Mouse (Mus musculus) neural tube, embryonic 11.5 days (tissue): ENCODE data around the gene Arhgef2. TPM values are rescaled to one million over a fixed set of nuclear protein-coding genes. Genes with fewer than 3 reads are reported as not detected.

Experiments
- ATAC-seq: fragments of 200-750 bp; cut with Nextera tagmentation; 2 replicates; pipeline ENCODE4 v1.8.0; 2017; ENCODE audit warnings: moderate number of reproducible peaks, mild to moderate bottlenecking, moderate TSS enrichment, moderate library complexity; ENCODE audit not compliant: insufficient read depth, low FRiP score, low TSS enrichment
- DNase-seq: peaks from one replicate; pipeline ENCODE4 v3.0.0-alpha.2; 2015; ENCODE audit warnings: low spot score
- H3K27ac ChIP-seq: fragments of 300-500 bp; sonication (generic); 2 replicates; pipeline ENCODE4 v1.5.1; 2014; ENCODE audit warnings: low read depth, mild to moderate bottlenecking, low read length
- H3K27me3 ChIP-seq: fragments of 300-500 bp; sonication (generic); 2 replicates; pipeline ENCODE4 v1.6.1; 2014; ENCODE audit warnings: mild to moderate bottlenecking, low read length, mixed read lengths; ENCODE audit not compliant: control insufficient read depth, insufficient read depth
- H3K36me3 ChIP-seq: fragments of 300-500 bp; sonication (generic); 2 replicates; pipeline ENCODE4 v1.6.1; 2014; ENCODE audit warnings: mild to moderate bottlenecking, low read length, moderate library complexity, mixed read lengths; ENCODE audit not compliant: control insufficient read depth, insufficient read depth
- H3K4me1 ChIP-seq: fragments of 300-500 bp; sonication (generic); 2 replicates; pipeline ENCODE4 v1.6.1; 2014; ENCODE audit warnings: low read length, mixed read lengths; ENCODE audit not compliant: control insufficient read depth, insufficient read depth
- H3K4me2 ChIP-seq: fragments of 300-500 bp; sonication (generic); 2 replicates; pipeline ENCODE4 v1.6.1; 2014; ENCODE audit warnings: low read depth, mild to moderate bottlenecking, moderate library complexity
- H3K4me3 ChIP-seq: fragments of 300-500 bp; sonication (generic); 2 replicates; pipeline ENCODE4 v1.5.1; 2014; ENCODE audit warnings: low read depth, low read length
- H3K9ac ChIP-seq: fragments of 300-500 bp; sonication (generic); 2 replicates; pipeline ENCODE4 v1.6.1; 2014; ENCODE audit warnings: mild to moderate bottlenecking, low read length
- H3K9me3 ChIP-seq: fragments of 300-500 bp; sonication (generic); 2 replicates; pipeline ENCODE4 v1.6.1; 2016; ENCODE audit warnings: low read length; ENCODE audit not compliant: control insufficient read depth
- WGBS: fragments of 180-500 bp; shearing (Covaris S2); extraction: QIAGEN DNeasy Blood & Tissue Kit; methylation state at CpG from one replicate; pipeline ENCODE4 v1.1.7; 2014; 5-methylcytosine and 5-hydroxymethylcytosine counted together
- polyA plus RNA-seq: library from polyadenylated mRNA; unstranded; fragments of >200 nt; fragmentation: Nextera tagmentation; extraction: Ambion mirVana; gene quantifications from 2 replicates; pipeline ENCODE4 v1.2.1, GENCODE M21; 2014

Gene Arhgef2
- polyA plus RNA-seq, 1 experiment from 2014 or later: 145 TPM

- no peak overlapping the region for H3K9ac ChIP-seq
- 63% methylated on average over 4 of the region's 4 CpGs for WGBS
- H3K36me3 ChIP-seq: peaks cover 13% of the 10 kb centered on the region
- H3K9me3 ChIP-seq: no peaks in the 10 kb centered on the region
- no peak for ATAC-seq
- no peaks in the 10 kb centered on the region for H3K27me3 ChIP-seq
- no peak overlapping the region for H3K4me2 ChIP-seq
- H3K4me1 ChIP-seq: peaks cover 20% of the 10 kb centered on the region
- no peak overlapping the region for H3K4me3 ChIP-seq
- no peak for DNase-seq
- no peak overlapping the region for H3K27ac ChIP-seq
Measured at GRCm38 (mm10) chr3:88627114-88627513, 21.3 kb downstream of the Arhgef2 start.

GRCm38 (mm10) chr3:88627535-88627934 is 21.8 kb downstream of the Arhgef2 start:
- DNase-seq (no peak), ATAC-seq (no peak)
- Histone ChIP-seq H3K4me1 (peaks cover 20% of the 10 kb centered on the region), H3K27ac (no peak overlapping the region), H3K27me3 (no peaks in the 10 kb centered on the region), H3K36me3 (peaks cover 16% of the 10 kb centered on the region), H3K4me3 (no peak overlapping the region), H3K9ac (no peak overlapping the region), H3K9me3 (no peaks in the 10 kb centered on the region), H3K4me2 (no peak overlapping the region)
- WGBS: 96% methylated on average over 2 of the region's 2 CpGs

- H3K27ac ChIP-seq: no peak overlapping the region
- no peak overlapping the region for H3K4me3 ChIP-seq
- DNase-seq (no peak), ATAC-seq (no peak)
- peaks cover 24% of the 10 kb centered on the region for H3K36me3 ChIP-seq
- H3K9me3 ChIP-seq: no peaks in the 10 kb centered on the region
- peaks cover 18% of the 10 kb centered on the region for H3K4me1 ChIP-seq
- H3K4me2 ChIP-seq: no peak overlapping the region
- no peak overlapping the region for H3K9ac ChIP-seq
- no peaks in the 10 kb centered on the region for H3K27me3 ChIP-seq
- 87% methylated on average over 4 of the region's 4 CpGs for WGBS
Measured at GRCm38 (mm10) chr3:88628766-88629165, 23.0 kb downstream of the Arhgef2 start.

GRCm38 (mm10) chr3:88629244-88629643 is 23.5 kb downstream of the Arhgef2 start:
- H3K9ac ChIP-seq: no peak overlapping the region
- ATAC-seq: no peak
- peaks cover 25% of the 10 kb centered on the region for H3K36me3 ChIP-seq

GRCm38 (mm10) chr3:88630018-88630417 is 24.3 kb downstream of the Arhgef2 start:
- peaks cover 32% of the 10 kb centered on the region for H3K36me3 ChIP-seq
- no peak overlapping the region for H3K27ac ChIP-seq
- no peaks in the 10 kb centered on the region for H3K9me3 ChIP-seq
- WGBS: 83% methylated on average over 9 of the region's 9 CpGs
- no peaks in the 10 kb centered on the region for H3K27me3 ChIP-seq
- ATAC-seq (no peak), DNase-seq (no peak)
- H3K4me1 ChIP-seq: peaks cover 6% of the 10 kb centered on the region
- H3K9ac ChIP-seq: no peak overlapping the region
- H3K4me2 ChIP-seq: no peak overlapping the region
- no peak overlapping the region for H3K4me3 ChIP-seq

More at GRCm38 (mm10) chr3:88629244-88629643, 23.5 kb downstream of the Arhgef2 start:
- H3K4me1 ChIP-seq: peaks cover 13% of the 10 kb centered on the region
- H3K4me3 ChIP-seq: no peak overlapping the region
- H3K9me3 ChIP-seq: no peaks in the 10 kb centered on the region
- H3K27ac ChIP-seq: no peak overlapping the region
- no peaks in the 10 kb centered on the region for H3K27me3 ChIP-seq
- no peak overlapping the region for H3K4me2 ChIP-seq
- no peak for DNase-seq
- 82% methylated on average over 13 of the region's 13 CpGs for WGBS

GRCm38 (mm10) chr3:88630849-88631341 is 25.1 kb downstream of the Arhgef2 start:
- Histone ChIP-seq H3K36me3 (peaks cover 41% of the 10 kb centered on the region), H3K4me2 (no peak overlapping the region), H3K4me3 (no peak overlapping the region), H3K4me1 (0 out of 2 replicates have a peak, but pooled peaks cover 4% of the 10 kb centered on the region), H3K9ac (no peak overlapping the region), H3K9me3 (no peaks in the 10 kb centered on the region), H3K27me3 (no peaks in the 10 kb centered on the region), H3K27ac (no peak overlapping the region)
- ATAC-seq (no peak), DNase-seq (no peak)
- WGBS: 79% methylated on average over 6 of the region's 6 CpGs

GRCm38 (mm10) chr3:88631921-88632587 is 26.3 kb downstream of the Arhgef2 start:
- Histone ChIP-seq H3K9ac (no peak overlapping the region), H3K4me1 (no peaks in the 10 kb centered on the region), H3K27me3 (no peaks in the 10 kb centered on the region), H3K4me2 (no peak overlapping the region), H3K9me3 (no peaks in the 10 kb centered on the region), H3K4me3 (no peak overlapping the region), H3K27ac (no peak overlapping the region), H3K36me3 (peaks cover 53% of the 10 kb centered on the region)
- DNase-seq (peak; percentile 50), ATAC-seq (no peak)
- 82% methylated on average over 12 of the region's 12 CpGs for WGBS

- Histone ChIP-seq H3K4me1 (no peaks in the 10 kb centered on the region), H3K4me2 (no peak overlapping the region), H3K9ac (no peak overlapping the region), H3K27me3 (no peaks in the 10 kb centered on the region), H3K9me3 (no peaks in the 10 kb centered on the region), H3K36me3 (peaks cover 56% of the 10 kb centered on the region), H3K4me3 (no peak overlapping the region), H3K27ac (no peak overlapping the region)
- no peak for ATAC-seq
- 95% methylated on average over 10 of the region's 10 CpGs for WGBS
- no peak for DNase-seq
Measured at GRCm38 (mm10) chr3:88633056-88633455, 27.3 kb downstream of the Arhgef2 start.
